Mouse (Mus musculus) left cerebral cortex, postnatal 4 days (tissue): ENCODE measurements around the gene Rrp7a. TPM values are rescaled to one million over a fixed set of nuclear protein-coding genes. Genes with fewer than 3 reads are reported as not detected.

ENCODE experiments used
- DNase-seq: peaks from one replicate; pipeline ENCODE4 v3.0.0-alpha.2; 2022
- intact Hi-C: fragments of 180-260 bp; cut with DNase I; formaldehyde crosslinking; loops from one replicate; pipeline ENCODE4 v1.15.1; 2025
- total RNA-seq, 2 experiments: library from RNA; stranded (reverse); gene quantifications; 2 replicates each; pipeline ENCODE4 v1.2.3; 2021

The Rrp7a gene
- total RNA-seq, 2 experiments from 2014 or later, result 125 to 127 TPM

- DNase-seq, result no peak
- intact Hi-C loops, result loop anchor here (10.0 kb wide), 1 partner anchor 310 kb away; no protein-coding TSS in a partner anchor
Measured at GRCm38 (mm10) chr15:83115071-83115470, 7.5 kb downstream of the Rrp7a start.

DNA sequence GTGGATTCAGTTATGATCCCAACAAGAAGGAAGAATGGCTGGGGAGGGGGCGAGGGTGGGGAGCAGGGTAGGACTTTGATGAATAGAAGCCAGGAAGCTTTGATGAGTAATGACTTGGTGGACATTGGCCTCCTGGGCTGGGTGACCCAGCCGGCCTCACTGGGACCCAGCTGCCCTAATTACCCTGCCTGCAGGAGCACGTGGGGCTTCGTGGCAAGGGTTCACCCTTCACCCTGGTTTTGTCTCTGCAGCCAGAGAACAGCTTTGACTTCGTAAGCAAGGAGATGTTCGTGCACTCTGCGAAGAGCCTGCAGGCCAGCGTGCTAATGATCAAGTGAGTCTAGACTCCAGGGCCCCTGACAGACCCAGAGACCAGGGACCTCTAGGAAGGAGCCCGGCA is 8.5 kb downstream of the Rrp7a start:
- intact Hi-C loops, result loop anchor here (10.0 kb wide), 1 partner anchor 309 kb away; no protein-coding TSS in a partner anchor
- no peak for DNase-seq

- intact Hi-C loops, result loop anchor here (10.0 kb wide), 1 partner anchor 308 kb away; no protein-coding TSS in a partner anchor
Measured at GRCm38 (mm10) chr15:83112898-83113297, 9.7 kb downstream of the Rrp7a start.

GRCm38 (mm10) chr15:83111874-83112273 is 10.7 kb downstream of the Rrp7a start:
- DNase-seq, result no peak
- intact Hi-C loops, result loop anchor here (10.0 kb wide), 1 partner anchor 307 kb away; no protein-coding TSS in a partner anchor

More at GRCm38 (mm10) chr15:83112898-83113297, 9.7 kb downstream of the Rrp7a start:
- peak; percentile 78 for DNase-seq

DNA sequence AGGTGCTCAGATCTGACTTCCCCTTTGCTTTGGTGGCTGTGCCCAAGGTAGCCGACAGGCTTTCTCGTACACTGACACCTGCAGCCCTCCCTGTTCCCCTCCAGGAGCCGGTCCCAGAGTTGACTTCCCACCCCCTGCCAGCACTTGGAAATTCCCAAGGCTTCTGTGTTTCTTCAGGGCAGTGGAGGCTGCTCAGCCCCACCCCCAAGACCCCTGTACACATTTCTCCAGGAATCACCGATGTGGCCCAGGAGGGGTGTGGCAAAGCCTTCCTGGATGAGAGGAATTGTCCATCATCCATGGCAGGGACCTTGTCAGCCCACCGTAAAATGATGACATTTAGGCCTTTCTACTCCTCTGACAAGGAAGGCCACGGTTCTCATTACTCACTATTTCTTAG is 11.3 kb downstream of the Rrp7a start:
- intact Hi-C loops, result loop anchor here (10.0 kb wide), 1 partner anchor 306 kb away; no protein-coding TSS in a partner anchor
- DNase-seq, result no peak

DNA sequence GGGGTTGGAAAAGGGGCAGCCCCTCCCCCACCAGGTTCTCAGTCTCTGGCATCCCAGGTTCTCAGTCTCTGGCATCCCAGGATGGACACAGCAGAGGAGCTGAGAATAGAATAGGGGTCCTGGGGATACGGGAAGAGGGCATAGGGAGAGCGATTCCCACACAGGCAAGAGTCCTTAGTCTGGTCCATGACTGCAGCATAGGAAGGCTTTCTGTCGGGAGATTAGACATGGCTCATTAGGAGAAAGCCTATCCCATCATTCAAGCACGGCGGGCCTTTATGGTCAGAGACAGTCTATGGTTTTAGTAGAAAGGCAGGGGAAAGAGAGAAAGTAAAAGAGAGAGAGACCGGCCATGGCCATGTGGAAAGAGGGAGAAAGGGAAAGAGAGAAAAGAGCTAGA is 14.8 kb downstream of the Rrp7a start:
- no peak for DNase-seq
- intact Hi-C loops, result no loop called here

DNA sequence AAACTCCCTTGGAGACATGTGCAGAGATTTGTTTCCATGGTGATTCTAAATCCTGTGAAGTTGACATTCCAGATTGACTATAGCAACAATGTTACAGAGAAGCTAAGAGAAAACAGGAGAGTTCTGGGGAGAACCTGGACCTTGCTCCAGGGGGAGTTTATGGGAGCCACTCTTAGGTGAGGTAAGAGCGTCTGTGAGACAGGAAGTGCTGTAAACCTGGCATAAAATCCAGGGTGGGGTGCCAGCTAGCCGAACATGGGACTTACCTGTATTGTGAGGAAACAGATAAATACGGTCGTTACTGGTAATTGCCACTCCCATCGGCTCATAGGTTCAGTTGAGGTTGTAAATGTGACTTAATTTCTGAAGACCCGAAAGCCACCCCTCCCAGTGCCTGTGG is 16.2 kb downstream of the Rrp7a start:
- intact Hi-C loops, result no loop called here
- DNase-seq, result no peak

DNA sequence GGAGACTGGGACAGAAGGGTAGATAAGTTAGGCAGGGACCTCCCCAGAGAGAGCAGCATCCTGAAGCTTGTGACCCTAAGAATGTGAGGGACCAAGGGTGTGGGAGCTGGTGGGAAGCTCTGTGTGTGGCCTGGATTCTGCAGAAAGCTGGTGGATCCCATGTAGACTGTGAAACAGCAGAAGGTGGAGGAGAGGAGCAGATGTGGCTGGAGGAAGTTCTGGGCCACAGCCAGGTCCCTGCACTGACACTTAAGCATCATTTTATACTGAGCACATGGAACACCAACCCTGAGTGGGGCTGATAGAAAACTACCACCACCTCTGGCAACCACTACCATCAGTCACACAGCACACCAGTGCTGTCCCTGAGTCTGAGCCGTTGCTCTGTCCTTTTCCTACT is 19.5 kb downstream of the Rrp7a start:
- DNase-seq, result no peak
- intact Hi-C loops, result no loop called here

DNA sequence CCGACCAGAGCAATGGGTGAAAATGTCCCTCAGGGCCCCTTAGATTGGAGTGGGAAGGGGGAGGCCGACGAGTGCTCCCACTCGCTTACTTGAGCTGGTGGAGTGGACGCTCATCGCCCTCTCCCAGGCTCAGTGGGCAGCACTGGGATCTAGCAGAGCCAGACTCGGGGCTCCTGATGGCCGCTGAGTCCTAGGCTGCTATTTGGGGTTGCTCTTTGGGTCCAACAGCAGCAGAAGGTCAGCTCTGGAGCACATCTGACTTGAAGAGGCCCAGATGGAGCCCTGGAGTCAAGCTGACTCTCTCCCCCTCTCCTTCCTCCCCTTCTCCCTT is 22.3 kb downstream of the Rrp7a start:
- intact Hi-C loops, result no loop called here
- no peak for DNase-seq

GRCm38 (mm10) chr15:83099533-83100331 is 22.9 kb downstream of the Rrp7a start:
- DNase-seq, result peak; percentile 72
- intact Hi-C loops, result no loop called here

- intact Hi-C loops, result no loop called here
- DNase-seq, result no peak
Measured at GRCm38 (mm10) chr15:83095950-83096349, 26.7 kb downstream of the Rrp7a start.

GRCm38 (mm10) chr15:83093687-83094086 is 28.9 kb downstream of the Rrp7a start:
- no peak for DNase-seq
- intact Hi-C loops, result no loop called here

DNA sequence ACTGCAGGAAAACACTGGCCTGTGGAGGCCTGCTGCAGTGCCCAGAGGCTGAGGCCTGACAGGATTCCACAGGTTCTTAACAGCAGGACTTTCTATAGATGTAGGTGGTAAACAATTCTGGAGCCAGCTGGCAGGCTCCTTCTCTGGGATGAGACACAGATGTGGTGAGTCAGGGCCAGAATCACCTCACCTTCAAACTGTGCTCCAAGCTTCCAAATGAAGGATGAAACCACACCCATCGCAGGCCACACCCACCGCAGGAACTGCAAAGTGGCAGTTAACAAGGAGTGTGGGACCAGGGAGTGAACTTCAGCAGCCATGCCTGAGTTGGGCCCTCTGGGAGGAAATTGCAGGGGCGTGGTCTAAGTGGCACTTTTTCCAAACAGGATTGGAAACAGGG is 31.7 kb downstream of the Rrp7a start:
- intact Hi-C loops, result no loop called here
- no peak for DNase-seq

DNA sequence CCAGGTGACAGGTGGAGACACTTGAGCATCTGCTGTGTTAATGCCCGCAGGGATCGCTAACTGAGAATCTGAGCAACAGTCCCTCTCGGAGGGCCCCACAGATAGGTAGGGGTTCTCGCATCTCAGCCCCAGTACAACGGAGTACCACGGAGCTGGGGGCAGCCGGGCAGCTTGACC is 33.3 kb downstream of the Rrp7a start, which contains the start of gene Serhl:
Gene Serhl (plus strand): TSS at position 78 of the 177 bp plus-strand sequence.
- intact Hi-C loops, result no loop called here

GRCm38 (mm10) chr15:83088495-83089428 is 33.8 kb downstream of the Rrp7a start:
- intact Hi-C loops, result no loop called here
- DNase-seq, result no peak

More for the DNA sequence above, 33.3 kb downstream of the Rrp7a start, which contains the start of gene Serhl:
- DNase-seq, result no peak

GRCm38 (mm10) chr15:83086636-83087328 is 35.8 kb downstream of the Rrp7a start:
- no peak for DNase-seq
- intact Hi-C loops, result no loop called here

- DNase-seq, result peak; percentile 58
- intact Hi-C loops, result no loop called here
Measured at GRCm38 (mm10) chr15:83085901-83086300, 36.7 kb downstream of the Rrp7a start.

GRCm38 (mm10) chr15:83084022-83084640 is 38.5 kb downstream of the Rrp7a start:
- DNase-seq, result peak; percentile 12
- intact Hi-C loops, result no loop called here

DNA sequence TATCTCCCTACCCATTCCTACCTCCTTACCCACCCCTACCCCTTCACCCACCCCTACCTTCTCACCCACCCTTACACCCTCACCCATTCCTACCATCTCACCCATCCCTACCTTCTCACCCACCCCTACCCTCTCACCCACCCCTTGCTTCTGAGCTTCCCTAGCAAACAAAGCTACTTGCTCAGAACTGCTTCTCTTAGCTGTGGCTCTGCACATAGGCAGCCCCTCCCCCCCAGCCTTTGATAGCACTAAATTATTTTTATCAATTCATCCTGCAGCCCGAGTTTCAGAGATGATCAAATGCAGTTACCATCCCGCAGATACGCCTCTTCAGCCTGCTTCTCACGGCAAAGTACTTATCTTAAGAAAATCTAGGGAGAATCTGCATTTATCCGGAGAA is 39.1 kb downstream of the Rrp7a start:
- no peak for DNase-seq

DNA sequence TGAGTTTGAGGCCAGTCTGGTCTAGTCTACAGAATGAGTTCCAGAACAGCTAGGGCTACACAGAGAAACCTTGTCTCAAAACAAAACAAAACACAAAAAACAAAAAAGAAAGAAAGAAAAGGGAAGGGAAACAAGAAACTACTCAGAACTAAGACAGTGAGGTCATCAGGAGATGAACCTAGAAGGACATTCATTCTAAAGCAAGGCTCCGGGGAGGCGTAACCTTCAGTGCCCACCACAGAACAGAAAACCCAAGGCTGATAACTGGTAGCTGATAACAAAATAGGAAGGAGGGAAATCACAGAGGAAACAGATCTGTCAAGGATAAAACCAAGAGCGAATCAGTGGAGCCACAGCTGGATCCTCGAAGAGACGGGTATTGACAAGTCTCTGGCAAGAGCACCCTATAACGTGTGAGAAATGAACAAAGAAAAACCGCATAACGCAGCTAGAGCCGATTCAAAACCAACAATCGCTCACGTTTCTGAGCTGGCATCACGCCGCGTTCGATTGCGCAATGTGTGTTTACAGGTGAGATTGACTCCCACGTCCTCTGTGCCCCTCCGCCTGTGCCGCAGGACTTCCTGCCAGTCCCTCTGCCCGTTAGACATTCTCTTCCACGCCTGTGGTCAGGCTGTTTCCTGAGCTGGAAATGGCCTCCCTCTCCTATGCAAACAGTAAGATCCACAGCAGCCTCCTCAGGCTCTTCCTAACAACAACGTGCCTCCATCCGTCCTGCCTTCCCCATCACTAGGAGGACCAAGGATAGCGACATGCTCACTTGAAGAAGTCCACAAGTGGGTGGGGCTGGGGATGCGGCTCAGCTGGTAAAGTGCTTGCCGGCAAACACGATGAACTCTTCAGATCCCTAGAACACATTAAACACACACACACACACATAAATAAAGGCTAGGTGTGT is 46.7 kb downstream of the Rrp7a start:
- intact Hi-C loops, result no loop called here
- DNase-seq, result no peak

More for the DNA sequence above, 39.1 kb downstream of the Rrp7a start:
- intact Hi-C loops, result no loop called here
